Mouse (Mus musculus) neural tube, embryonic 12.5 days (tissue): ENCODE results near the gene Slc5a3. TPM values are rescaled to one million over a fixed set of nuclear protein-coding genes. Genes with fewer than 3 reads are reported as not detected.

Source experiments
- ATAC-seq: fragments of 200-750 bp; cut with Nextera tagmentation; 2 replicates; pipeline ENCODE4 v1.8.0; 2017; ENCODE audit warnings: low read depth, mild to moderate bottlenecking, moderate TSS enrichment, moderate library complexity; ENCODE audit not compliant: low FRiP score
- H3K27ac ChIP-seq: fragments of 300-500 bp; sonication (generic); 2 replicates; pipeline ENCODE4 v1.5.1; 2016
- H3K27me3 ChIP-seq: fragments of 300-500 bp; sonication (generic); replicated peaks from 2 replicates; pipeline ENCODE4 v1.6.1; 2016; ENCODE audit warnings: mild to moderate bottlenecking
- H3K36me3 ChIP-seq: fragments of 300-500 bp; sonication (generic); 2 replicates; pipeline ENCODE4 v1.6.1; 2016; ENCODE audit warnings: mild to moderate bottlenecking
- H3K4me1 ChIP-seq: fragments of 300-500 bp; sonication (generic); 2 replicates; pipeline ENCODE4 v1.6.1; 2016
- H3K4me2 ChIP-seq: fragments of 300-500 bp; sonication (generic); replicated peaks from 2 replicates; pipeline ENCODE4 v1.6.1; 2016; ENCODE audit warnings: mild to moderate bottlenecking
- H3K4me3 ChIP-seq: fragments of 300-500 bp; sonication (generic); 2 replicates; pipeline ENCODE4 v1.5.1; 2016
- H3K9ac ChIP-seq: fragments of 300-500 bp; sonication (generic); 2 replicates; pipeline ENCODE4 v1.6.1; 2016; ENCODE audit warnings: mild to moderate bottlenecking
- H3K9me3 ChIP-seq: fragments of 300-500 bp; sonication (generic); 2 replicates; pipeline ENCODE4 v1.6.1; 2016; ENCODE audit warnings: mild to moderate bottlenecking
- WGBS: fragments of 180-500 bp; shearing (Covaris S2); methylation state at CpG from one replicate; pipeline ENCODE4 v1.1.7; 2016; 5-methylcytosine and 5-hydroxymethylcytosine counted together
- polyA plus RNA-seq: library from polyadenylated mRNA; unstranded; fragments of >200 nt; fragmentation: Nextera tagmentation; extraction: Ambion mirVana; gene quantifications from 2 replicates; pipeline ENCODE4 v1.2.1, GENCODE M21; 2016

Slc5a3 gene
- polyA plus RNA-seq, result 13.1 and 13.6 TPM in 2 replicates

DNA sequence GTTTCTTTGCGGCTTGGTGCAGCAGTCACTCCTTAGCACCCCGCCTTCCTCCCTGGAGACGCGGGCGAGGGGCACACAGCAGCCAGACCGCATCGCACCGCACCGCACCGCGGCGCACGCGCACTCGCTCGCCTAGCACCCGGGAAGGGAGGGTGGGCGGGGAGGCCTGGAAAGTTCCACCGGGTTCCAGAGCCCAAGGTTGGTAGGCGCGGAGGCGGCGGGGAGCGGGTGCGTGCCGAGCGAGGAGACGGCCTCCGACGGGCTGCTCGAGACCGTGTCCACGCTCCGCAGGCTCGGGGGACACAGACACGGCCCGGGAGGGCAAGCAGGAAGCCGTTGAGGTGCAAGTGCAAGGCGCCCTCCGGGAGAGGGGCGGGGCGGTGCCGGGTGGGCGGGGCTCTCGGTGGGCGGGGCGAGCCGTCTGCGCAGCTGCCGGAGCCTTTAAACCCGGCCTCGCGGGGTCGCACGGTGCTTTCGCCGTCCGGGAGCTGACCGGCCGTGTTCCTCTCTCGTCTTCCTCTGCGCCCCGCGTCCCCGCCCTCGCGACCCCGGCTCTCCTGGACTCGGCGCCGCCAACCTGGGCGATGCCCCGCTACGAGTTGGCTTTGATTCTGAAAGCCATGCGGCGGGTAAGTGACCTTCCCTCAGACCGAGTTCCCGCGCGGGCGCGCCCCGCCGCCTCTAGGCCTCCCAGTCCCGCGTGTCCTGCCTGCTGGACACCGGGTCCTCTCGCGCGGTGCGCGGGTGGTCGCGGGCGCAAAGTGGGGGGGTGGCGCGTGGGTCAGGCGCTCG lies at the start of gene Slc5a3, which contains the start of the genes Mrps6 and Gm49711:
Slc5a3 (plus strand) TSS at position 471 of the 792 bp plus-strand sequence.
Mrps6 (plus strand) TSS at position 419 of the 792 bp plus-strand sequence.
Gm49711 (plus strand) TSS at position 465 of the 792 bp plus-strand sequence.
- Histone ChIP-seq H3K9ac (peak within 1 kb of the TSS; percentile 91), H3K36me3 (peaks cover 26% of the 10 kb centered on the region), H3K4me1 (peaks cover 20% of the 10 kb centered on the region), H3K27ac (peak within 1 kb of the TSS; percentile 63; the same call in 1 of the 2 replicates), H3K4me2 (peak within 1 kb of the TSS; percentile 88), H3K27me3 (no peaks in the 10 kb centered on the region), H3K4me3 (peak within 1 kb of the TSS; percentile 98), H3K9me3 (peaks cover 8% of the 10 kb centered on the region)
- under 1% methylated on average over 92 of the region's 99 CpGs for WGBS
- peak; percentile 94 for ATAC-seq

DNA sequence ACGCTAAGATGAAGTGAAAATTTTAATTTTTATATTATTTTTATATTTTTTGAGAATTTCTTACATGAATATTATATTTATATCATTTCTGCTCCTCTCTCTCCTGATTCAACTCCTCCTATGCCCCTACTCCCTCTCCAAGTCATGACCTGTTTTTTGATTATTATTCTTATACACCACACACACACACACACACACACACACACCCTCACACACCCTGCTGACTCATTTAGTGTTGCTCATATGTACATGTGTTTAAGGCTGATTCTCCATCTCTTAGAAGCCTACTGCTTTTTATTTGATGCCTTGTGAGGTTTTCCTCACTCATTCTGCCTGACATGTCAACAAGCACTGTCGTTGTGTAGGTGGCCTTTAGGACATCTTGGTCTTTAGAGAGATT lies 48.5 kb upstream of the Slc5a3 start:
- Histone ChIP-seq H3K27me3 (no peaks in the 10 kb centered on the region), H3K4me2 (no peak overlapping the region), H3K4me1 (no peaks in the 10 kb centered on the region), H3K9me3 (no peaks in the 10 kb centered on the region), H3K27ac (no peak overlapping the region), H3K9ac (no peak overlapping the region), H3K36me3 (no peaks in the 10 kb centered on the region), H3K4me3 (no peak overlapping the region)
- ATAC-seq, result no peak
- WGBS, result 95% methylated on average over 2 of the region's 2 CpGs

DNA sequence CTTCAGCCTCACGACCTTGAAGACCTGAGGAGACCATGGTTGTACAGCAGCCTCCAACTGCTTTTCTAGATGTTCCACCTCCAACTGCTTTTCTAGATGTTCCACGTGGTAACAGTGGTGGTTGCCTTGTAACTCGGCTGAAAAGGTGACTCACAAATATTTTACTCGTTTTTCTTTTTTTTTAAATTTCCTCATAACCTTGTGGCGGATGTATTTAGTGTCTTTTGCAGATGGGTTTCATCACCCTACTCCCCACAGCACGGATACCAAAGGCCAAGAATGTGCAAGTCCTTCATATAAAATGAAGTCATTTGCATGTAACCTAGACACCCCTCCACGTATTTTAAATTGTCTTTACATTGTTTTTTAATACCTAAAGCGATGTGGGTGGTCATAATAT lies 41.3 kb upstream of the Slc5a3 start:
- 93% methylated on average over 8 of the region's 8 CpGs for WGBS
- Histone ChIP-seq H3K4me3 (no peak overlapping the region), H3K36me3 (no peaks in the 10 kb centered on the region), H3K4me2 (no peak overlapping the region), H3K27me3 (no peaks in the 10 kb centered on the region), H3K9ac (no peak overlapping the region), H3K9me3 (no peaks in the 10 kb centered on the region), H3K27ac (no peak overlapping the region), H3K4me1 (0 out of 2 replicates have a peak, but pooled peaks cover 7% of the 10 kb centered on the region)
- no peak for ATAC-seq

DNA sequence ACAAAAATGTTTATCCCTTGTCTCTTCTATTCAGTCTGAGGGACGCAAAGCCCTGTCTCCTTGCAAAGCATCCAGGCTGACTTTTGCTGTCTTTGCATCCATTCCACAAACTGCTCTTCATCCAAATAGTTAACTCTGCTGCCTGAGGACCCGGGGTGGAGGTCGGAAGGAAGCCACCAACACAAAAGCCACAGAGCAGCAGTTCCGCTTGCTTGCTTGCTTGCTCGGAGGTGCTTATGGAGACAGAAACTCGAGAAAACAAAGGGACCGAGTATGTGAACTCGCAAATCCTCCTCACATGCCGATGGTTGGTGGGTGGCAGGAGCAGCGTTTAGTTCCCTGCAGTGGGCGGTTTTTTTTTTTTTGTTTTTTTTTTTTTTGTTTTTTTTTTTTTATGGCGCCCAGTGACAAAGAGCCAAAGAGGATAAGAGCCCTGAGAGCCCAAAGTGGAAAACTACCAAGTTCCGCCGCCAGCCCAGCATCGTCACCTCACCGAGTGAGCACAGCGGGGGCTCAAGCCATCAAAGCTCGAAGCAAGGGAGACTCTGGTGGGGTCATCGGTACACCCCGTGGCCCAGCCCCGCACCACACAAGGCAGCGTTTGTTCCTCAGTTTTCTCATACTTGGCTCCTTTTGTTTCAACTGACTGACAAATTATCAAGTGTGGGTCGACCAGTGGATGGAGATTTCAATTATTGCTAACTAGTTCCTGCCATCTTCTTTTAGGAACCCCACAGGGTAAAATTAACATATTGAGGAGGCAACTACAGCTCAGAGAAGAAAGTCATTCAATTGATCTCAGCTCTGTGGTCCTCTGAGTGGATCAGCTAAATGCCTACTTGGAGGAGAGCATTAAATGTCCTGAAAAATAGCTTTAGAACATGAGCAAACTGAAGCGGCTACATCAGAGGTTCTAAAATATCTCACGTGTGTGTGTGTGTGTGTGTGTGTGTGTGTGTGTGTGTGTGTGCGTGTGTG lies 38.7 kb upstream of the Slc5a3 start:
- 0 out of 2 replicates have a peak overlapping the region, but pooled peaks have one; percentile 48 for H3K9ac ChIP-seq
- peak overlapping the region; percentile 59 for H3K4me2 ChIP-seq
- H3K9me3 ChIP-seq, result no peaks in the 10 kb centered on the region
- no peaks in the 10 kb centered on the region for H3K27me3 ChIP-seq
- 0 out of 2 replicates have a peak, but pooled peaks cover 7% of the 10 kb centered on the region for H3K4me1 ChIP-seq
- peak overlapping the region; percentile 21; the same call in 1 of the 2 replicates for H3K4me3 ChIP-seq
- peak; percentile 82 for ATAC-seq
- H3K36me3 ChIP-seq, result no peaks in the 10 kb centered on the region
- WGBS, result 7% methylated on average over 26 of the region's 26 CpGs
- no peak overlapping the region for H3K27ac ChIP-seq

DNA sequence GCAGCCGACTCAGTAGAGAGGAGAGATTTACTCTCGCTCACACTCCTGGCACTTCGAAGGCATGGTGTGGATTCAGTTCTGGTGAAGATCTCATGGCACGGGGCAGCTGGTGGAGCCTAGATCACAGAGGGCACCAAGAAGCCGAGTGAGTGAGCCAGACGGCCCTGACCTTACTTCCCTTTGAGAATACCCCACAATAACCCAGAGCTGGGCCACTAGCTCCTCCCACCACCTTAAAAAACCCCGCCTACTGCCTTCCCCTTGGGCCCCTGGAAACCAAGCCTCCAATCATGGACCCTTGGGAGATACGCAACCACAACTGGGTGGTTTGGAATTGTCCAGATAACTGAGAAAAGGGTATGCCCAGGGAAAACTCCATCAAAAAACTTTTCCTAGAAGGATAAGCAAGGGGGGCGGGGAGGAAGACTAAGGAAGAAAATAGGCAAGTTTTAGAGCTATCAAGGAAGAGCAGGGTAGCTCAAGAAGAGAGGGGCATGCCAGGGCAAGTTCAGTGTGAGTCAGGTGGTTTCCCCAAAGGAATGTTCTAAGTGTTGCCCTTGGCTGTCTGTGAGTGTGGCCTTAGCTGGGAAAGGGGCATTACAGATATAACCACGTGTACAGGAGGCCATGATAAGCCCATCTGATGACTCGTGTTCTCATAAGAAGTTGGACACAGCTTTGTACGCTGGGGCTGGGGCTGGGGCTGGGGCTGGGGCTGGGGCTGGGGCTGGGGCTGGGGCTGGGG lies 36.3 kb upstream of the Slc5a3 start:
- Histone ChIP-seq H3K4me1 (0 out of 2 replicates have a peak, but pooled peaks cover 7% of the 10 kb centered on the region), H3K27me3 (no peaks in the 10 kb centered on the region), H3K27ac (no peak overlapping the region), H3K36me3 (no peaks in the 10 kb centered on the region), H3K9me3 (no peaks in the 10 kb centered on the region), H3K4me2 (no peak overlapping the region), H3K4me3 (no peak overlapping the region), H3K9ac (no peak overlapping the region)
- WGBS, result 87% methylated on average over 12 of the region's 12 CpGs
- ATAC-seq, result no peak

DNA sequence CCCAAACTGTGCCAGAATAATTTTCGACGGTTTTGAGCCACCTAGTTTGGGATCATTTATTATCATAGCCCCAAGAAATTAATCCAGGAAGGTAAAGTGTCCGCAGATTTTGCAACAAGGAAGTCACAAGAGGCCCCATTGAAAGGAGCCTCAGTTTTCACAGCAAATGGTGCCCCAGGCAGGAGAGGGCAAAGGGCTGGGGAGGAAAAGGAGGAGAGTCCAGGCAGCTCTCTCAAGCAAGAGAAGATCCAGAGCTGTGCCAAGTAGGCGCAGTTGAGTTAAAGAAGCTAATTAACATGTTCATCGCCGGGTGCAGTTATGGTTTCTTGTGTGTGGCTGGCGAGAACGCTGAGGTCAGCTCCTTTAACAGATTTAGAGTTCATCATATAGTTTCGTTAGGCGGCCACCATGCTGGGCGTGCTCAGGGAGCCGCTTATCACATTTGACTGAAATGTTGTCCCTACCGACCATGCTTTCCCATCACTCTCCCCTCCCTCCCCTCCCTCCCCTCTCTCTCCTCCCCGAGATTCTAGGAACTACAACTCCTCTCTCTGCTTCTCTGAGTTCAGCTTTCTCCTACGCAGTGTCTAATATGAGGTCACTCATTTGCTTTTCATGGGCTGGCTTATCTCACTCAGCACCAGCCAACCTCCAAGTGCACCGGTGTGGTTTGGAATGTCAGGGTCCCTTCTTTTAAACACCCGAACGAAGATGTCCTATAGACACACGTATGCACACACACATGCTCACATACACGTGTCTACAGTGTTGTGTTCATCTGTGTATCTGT lies 35.4 kb upstream of the Slc5a3 start:
- H3K36me3 ChIP-seq, result no peaks in the 10 kb centered on the region
- H3K4me2 ChIP-seq, result no peak overlapping the region
- H3K4me1 ChIP-seq, result 0 out of 2 replicates have a peak, but pooled peaks cover 7% of the 10 kb centered on the region
- H3K9ac ChIP-seq, result no peak overlapping the region
- H3K27ac ChIP-seq, result no peak overlapping the region
- no peaks in the 10 kb centered on the region for H3K27me3 ChIP-seq
- WGBS, result 83% methylated on average over 20 of the region's 20 CpGs
- no peak for ATAC-seq
- no peaks in the 10 kb centered on the region for H3K9me3 ChIP-seq
- H3K4me3 ChIP-seq, result no peak overlapping the region

DNA sequence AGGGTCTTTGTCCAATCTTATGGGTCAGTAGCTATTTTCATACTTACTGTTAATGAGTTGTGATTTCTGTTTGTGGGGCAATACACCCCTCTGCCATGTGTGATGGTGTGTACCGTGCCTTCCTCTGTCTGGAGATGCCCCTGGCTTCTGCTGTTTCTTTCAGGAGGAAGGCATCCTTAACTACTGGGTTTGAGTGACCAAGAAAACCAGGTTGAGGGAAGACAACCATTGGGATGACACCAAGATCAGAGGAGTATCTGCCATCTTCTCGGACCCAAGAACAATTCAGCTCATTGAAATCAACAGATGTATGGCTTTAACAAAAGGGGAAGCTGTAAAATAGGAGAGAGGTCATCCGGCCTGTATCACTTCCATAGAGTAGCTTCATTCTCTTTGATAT lies 24.8 kb upstream of the Slc5a3 start:
- Histone ChIP-seq H3K4me1 (no peaks in the 10 kb centered on the region), H3K4me2 (no peak overlapping the region), H3K27me3 (no peaks in the 10 kb centered on the region), H3K27ac (no peak overlapping the region), H3K4me3 (no peak overlapping the region), H3K36me3 (no peaks in the 10 kb centered on the region), H3K9ac (no peak overlapping the region), H3K9me3 (no peaks in the 10 kb centered on the region)
- WGBS, result 84% methylated on average over 3 of the region's 3 CpGs
- ATAC-seq, result no peak

DNA sequence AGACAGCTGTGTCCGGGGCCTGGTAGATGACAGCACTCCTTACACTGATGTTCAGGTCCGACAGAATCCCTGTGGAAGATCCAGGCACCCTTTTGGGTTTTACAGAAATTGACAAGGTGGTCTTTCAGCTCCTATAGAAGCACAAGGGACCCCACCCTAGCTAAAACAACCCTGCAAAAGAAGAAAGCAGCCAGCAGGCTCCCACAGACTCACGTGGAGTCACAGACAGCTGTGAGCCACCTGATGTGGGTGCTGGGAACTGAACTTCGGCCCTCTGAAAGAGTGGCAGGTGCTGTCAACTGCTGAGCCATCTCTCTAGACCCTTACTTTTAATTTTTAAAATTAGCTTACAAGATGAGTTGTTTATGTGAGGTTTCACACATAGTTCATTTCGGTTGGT lies 23.4 kb upstream of the Slc5a3 start:
- no peak overlapping the region for H3K9ac ChIP-seq
- WGBS, result 80% methylated on average over 5 of the region's 5 CpGs
- no peaks in the 10 kb centered on the region for H3K4me1 ChIP-seq
- no peaks in the 10 kb centered on the region for H3K9me3 ChIP-seq
- H3K36me3 ChIP-seq, result no peaks in the 10 kb centered on the region
- no peaks in the 10 kb centered on the region for H3K27me3 ChIP-seq
- H3K4me2 ChIP-seq, result no peak overlapping the region
- no peak overlapping the region for H3K4me3 ChIP-seq
- ATAC-seq, result no peak
- no peak overlapping the region for H3K27ac ChIP-seq

DNA sequence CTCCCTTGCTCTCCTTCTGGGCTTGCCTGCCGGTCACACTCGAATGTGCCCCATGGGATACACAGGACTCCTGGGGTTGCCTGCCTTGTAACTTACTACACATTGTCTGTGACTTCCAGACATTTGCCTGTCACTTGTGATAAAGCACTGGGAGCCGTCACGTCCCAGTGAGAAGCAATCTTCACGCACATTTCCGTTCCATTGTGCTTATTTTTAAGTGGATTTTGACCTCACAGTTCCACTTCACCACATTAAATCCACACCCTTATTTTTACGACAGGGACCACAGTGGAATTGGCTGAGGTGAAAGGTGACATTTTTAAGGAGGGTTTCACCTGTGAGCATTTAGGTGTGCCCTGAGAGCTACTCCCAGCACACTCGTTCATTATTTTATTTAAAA lies 21.4 kb upstream of the Slc5a3 start:
- Histone ChIP-seq H3K9me3 (no peaks in the 10 kb centered on the region), H3K4me1 (no peaks in the 10 kb centered on the region), H3K36me3 (no peaks in the 10 kb centered on the region), H3K27ac (no peak overlapping the region), H3K9ac (no peak overlapping the region), H3K4me2 (no peak overlapping the region), H3K27me3 (no peaks in the 10 kb centered on the region), H3K4me3 (no peak overlapping the region)
- ATAC-seq, result no peak
- 38% methylated on average over 8 of the region's 8 CpGs for WGBS

DNA sequence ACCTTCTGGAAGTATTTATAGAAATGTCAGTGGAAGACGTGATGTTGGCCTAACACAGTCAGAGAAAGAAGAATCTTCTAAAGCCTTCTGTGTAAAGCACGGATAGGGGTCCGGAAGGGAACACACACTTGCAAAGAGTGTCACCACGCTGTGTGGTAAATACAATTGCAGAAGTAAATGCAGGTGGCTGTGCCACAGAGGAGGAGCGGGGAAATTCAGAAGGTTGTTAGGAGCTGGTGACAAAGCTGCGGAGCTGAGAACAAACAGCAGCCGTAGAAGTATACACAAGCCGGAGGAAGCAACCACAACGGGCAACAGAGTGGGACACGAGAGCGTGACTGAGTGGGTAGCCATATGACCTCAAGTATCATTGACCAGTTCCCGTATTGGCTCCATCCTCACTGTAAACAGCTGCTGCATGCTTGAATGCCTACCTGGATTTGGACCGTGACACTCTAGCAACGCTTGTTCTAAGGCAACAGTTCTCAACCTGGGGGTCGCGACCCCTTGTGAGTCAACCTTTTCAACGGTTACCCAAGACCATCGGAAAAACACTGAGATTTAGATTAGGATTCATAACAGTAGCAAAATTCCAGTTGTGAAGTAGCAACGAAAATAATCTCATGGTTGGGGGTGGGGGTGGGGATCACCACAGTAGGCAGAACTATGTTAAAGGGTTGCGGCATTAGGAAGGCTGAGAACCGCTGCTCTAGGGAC lies 20.1 kb upstream of the Slc5a3 start:
- Histone ChIP-seq H3K4me2 (no peak overlapping the region), H3K36me3 (no peaks in the 10 kb centered on the region), H3K9me3 (no peaks in the 10 kb centered on the region), H3K4me3 (no peak overlapping the region), H3K9ac (no peak overlapping the region), H3K4me1 (no peaks in the 10 kb centered on the region), H3K27ac (no peak overlapping the region), H3K27me3 (no peaks in the 10 kb centered on the region)
- no peak for ATAC-seq
- 83% methylated on average over 21 of the region's 21 CpGs for WGBS
